Mouse (Mus musculus): ENCODE data around the gene Rps6ka3.

GRCm38 (mm10) chrX:159387105-159387504 is 177.0 kb downstream of the Rps6ka3 start:
- no peak for TF ChIP-seq MAX (IDR thresholded peaks at IDR 0.05)
- no peak for TF ChIP-seq USF1 (IDR thresholded peaks at IDR 0.05; ENCODE audit: low read depth)
- no peak for TF ChIP-seq CTCF (IDR thresholded peaks at IDR 0.05; ENCODE audit: control insufficient read depth, insufficient read depth, insufficient read length)
- TF ChIP-seq MYOD1 (IDR thresholded peaks at IDR 0.05; ENCODE audit: control insufficient read depth, insufficient read length, low read depth) = no peak
- no peak for TF ChIP-seq CEBPB (IDR thresholded peaks at IDR 0.05; ENCODE audit: low read depth)
- no peak for TF ChIP-seq FOSL1 (IDR thresholded peaks at IDR 0.05; ENCODE audit: insufficient read depth, low read length, poor library complexity, severe bottlenecking)

Data from C2C12 (cell line).